Mouse (Mus musculus): ENCODE measurements around the gene Tut1. TPM values are rescaled to one million over a fixed set of nuclear protein-coding genes. Genes with fewer than 3 reads are reported as not detected.
A peak's percentile ranks its signal among the peaks of the same experiment; 100 is the strongest.

The Tut1 gene
- total RNA-seq, 2 experiments from 2014 or later: 7.9 to 10.4 TPM

DNA sequence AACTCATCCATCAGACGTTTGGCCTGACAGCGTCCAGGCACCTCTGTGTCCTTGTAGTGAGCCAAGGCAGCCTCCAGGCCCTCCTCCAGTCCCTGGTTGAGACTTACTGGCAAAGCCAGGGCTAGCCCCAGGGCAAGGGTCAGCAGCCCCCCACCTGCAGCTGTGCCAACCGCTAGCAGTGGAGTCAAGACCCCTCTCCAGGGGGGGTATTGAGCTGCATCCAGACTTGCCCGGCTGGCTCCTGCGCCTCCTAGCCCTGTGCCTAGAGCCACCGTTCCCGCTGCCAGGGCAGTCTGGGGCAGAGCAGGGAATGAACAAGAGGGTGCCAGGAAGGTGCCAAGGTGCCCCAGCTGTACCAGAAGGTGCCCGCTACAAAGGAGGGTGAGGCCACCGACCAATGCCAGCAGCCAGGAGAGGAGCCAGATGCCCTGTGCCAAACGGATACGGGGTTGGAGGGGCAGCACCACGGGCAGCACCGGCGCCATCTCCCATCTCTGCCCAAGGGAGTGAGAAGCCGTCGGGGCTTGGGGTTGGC lies 24.9 kb upstream of the Tut1 start:
- intact Hi-C loops (cut with DNase I): loop anchor here (5.0 kb wide), 1 partner anchor 36 kb away; the partner anchor contains the start of gene Ints5
- no peak for DNase-seq
- Histone ChIP-seq H3K27ac (peak overlapping the region; percentile 96), H3K4me3 (peak overlapping the region; percentile 90)
- TF ChIP-seq CTCF (IDR thresholded peaks at IDR 0.05): no peak

DNA sequence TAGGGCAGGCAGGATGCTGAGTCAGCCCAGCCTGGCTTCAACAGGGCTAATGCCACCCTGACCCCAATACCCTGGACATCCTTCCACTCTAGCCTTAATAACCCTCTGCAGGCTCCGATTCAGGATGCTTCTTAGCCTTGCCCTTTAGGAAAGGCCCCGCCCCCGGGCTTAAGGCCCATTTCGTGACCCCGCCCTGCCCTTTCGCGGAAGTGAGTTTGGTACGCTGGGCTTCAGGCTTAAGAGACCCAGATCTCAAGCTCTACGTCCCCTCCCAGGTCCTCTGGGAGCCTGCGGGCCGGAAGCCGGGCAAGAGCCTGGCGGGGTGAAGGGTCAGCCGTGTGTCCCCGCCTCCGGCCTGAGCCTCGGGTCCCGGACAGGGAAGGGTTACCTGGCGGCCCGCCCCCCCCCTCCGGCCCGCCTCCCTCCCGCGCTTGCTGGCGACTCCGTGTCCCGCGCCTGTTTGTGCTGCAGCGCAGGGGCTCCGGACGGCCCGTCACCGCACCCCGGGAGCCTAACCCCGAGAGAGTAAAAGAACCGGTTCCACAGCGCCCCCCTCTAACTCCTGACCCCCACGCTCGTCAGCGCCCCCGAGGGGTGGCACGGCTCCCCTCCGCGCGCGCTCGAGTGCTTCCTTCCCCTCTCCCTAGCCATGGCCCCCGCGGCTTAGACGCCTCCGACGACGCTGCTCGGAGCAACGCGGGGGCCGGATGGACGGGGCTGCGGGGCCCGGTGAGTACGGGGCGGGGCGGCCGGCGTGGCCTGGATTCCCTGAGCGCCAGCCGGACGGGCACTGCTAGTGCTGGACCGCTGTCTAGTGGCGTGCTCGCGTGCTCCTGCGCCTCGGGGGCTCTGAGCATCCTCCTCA lies 24.2 kb upstream of the Tut1 start, which contains the start of the genes Rom1 and Eml3:
Gene Rom1, minus strand, starts transcription at position 133 of the 865 bp plus-strand sequence.
Gene Eml3, plus strand, starts transcription at position 329 of the 865 bp plus-strand sequence.
- intact Hi-C loops (cut with DNase I): loop anchor here (5.0 kb wide), 1 partner anchor 37 kb away; the partner anchor contains the start of gene Ints5

GRCm38 (mm10) chr19:8930117-8930516 lies 23.5 kb upstream of the Tut1 start:
- peak overlapping the region; percentile 96 for H3K27ac ChIP-seq
- H3K4me3 ChIP-seq: peak overlapping the region; percentile 90
- intact Hi-C loops (cut with DNase I): no loop called here
- no peak for DNase-seq
- TF ChIP-seq CTCF (IDR thresholded peaks at IDR 0.05): no peak

More for the DNA sequence above, 24.2 kb upstream of the Tut1 start, which contains the start of the genes Rom1 and Eml3:
- peak; percentile 52 for TF ChIP-seq CTCF (IDR thresholded peaks at IDR 0.05)
- peak; percentile 95 for DNase-seq
- H3K27ac ChIP-seq: peak within 1 kb of the TSS; percentile 96
- H3K4me3 ChIP-seq: peak within 1 kb of the TSS; percentile 90

DNA sequence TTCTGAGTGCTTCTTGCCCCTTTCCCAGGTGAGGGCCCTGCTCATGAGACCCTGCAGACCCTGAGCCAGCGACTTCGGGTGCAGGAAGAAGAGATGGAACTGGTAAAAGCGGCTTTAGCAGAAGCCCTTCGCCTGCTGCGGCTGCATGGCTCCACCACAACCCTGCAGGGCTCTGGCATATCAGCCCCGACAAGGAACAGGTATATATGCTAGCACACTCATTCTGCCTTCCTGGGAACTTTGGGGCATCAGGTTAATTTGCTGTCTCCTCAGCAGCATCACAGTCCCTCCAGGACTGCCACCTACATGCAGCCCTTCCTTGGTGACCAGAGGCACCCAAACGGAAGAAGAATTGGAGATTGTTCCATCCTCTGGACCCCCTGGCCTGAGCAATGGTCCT lies 22.9 kb upstream of the Tut1 start:
- no peak for TF ChIP-seq CTCF (IDR thresholded peaks at IDR 0.05)
- intact Hi-C loops (cut with DNase I): no loop called here
- peak overlapping the region; percentile 90 for H3K4me3 ChIP-seq
- no peak for DNase-seq
- H3K27ac ChIP-seq: 0 out of 2 replicates have a peak overlapping the region, but pooled peaks have one; percentile 96

DNA sequence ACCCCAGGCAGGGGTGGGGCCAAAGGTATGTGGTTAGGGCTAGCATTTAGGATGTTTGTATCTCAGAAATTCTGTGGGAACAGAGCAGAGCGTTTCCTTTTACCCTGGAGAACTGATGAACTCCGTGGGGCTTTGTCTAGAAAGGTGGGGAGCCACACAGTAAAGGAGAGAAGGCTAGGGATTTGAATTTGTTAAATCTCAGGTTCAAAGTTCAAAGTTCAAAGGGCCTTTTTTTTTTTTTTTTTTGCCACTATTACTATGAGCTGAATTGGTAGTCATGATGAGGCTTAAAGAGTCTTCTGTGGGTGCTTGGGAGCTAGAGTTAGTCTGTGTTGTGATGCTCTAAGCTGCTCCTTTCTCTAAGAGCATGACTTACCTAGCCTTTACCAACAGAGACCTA lies 16.9 kb upstream of the Tut1 start:
- DNase-seq: no peak
- Histone ChIP-seq H3K4me3 (no peak overlapping the region), H3K27ac (no peak overlapping the region)
- intact Hi-C loops (cut with DNase I): no loop called here
- no peak for TF ChIP-seq CTCF (IDR thresholded peaks at IDR 0.05)

DNA sequence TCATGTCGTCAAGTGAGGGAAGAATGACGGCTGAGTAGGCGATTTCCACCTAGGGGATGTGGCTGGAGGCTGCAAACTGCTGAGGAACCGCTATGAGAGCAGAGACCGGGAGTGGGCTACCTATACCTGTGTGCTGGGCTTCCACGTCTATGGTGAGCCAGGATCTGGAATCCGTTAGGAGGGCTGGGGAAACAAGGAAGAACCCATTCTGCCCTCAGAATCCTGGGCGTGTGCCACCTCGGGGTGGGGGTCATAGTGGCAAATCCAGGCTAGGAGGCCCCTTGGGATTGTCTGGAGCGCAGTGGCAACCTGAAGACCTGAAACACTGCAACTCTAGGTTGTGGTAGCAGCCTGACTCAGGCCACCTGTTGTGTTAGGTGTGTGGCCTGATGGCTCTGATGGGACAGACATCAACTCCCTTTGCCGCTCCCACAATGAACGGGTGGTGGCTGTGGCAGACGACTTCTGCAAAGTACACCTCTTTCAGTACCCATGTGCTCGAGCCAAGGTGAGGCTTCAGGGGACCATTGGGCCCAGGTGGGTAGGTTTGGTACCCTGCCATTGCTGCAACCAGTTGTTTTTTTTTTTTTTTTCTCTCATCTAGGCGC lies 13.0 kb upstream of the Tut1 start:
- Histone ChIP-seq H3K27ac (no peak overlapping the region; the same call in 1 of the 2 replicates), H3K4me3 (no peak overlapping the region)
- no peak for DNase-seq
- intact Hi-C loops (cut with DNase I): no loop called here
- TF ChIP-seq CTCF (IDR thresholded peaks at IDR 0.05): no peak

GRCm38 (mm10) chr19:8941136-8941514 lies 12.5 kb upstream of the Tut1 start:
- peak overlapping the region; percentile 100 for H3K4me3 ChIP-seq
- H3K27ac ChIP-seq: peak overlapping the region; percentile 96
- intact Hi-C loops (cut with DNase I): no loop called here
- no peak for TF ChIP-seq CTCF (IDR thresholded peaks at IDR 0.05)
- DNase-seq: no peak

DNA sequence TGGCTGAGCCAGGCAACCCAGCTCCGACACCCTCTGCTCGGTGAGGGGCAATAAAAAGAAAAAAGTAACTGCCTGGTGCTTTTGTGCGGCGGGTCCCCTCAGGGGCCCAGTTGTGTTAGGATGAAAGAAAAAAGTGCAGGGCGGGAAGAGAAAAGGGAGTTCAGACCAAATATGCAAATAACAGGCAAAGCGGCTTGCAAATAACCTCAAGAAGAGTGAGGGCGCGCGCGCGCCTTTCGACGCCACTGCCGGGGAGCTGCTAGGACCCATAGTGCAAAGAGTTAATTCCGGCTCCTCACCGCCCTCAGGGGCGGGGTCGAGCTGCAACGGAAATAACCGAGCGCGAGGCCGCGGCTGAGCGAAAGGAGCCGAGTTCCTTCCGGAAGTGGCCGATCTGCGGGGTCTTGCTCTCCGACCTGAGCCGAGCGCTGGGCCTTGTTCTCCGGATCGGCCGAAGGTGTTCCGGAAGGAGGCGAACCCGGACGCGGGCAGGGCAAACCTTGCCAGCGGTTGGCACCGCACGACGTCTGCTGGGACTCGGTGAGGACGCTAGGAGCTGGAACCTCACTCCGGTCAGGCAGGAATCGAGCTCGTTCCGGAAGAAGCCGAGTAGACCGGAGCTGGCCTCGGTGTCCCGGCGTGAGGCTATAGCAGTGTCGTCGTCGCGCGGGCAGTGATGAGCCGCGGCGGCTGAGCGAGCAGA lies 12.0 kb upstream of the Tut1 start, which contains the start of gene Mta2:
Gene Mta2, plus strand, starts transcription at position 361 of the 703 bp plus-strand sequence.
- H3K27ac ChIP-seq: peak within 1 kb of the TSS; percentile 96
- H3K4me3 ChIP-seq: peak within 1 kb of the TSS; percentile 100
- intact Hi-C loops (cut with DNase I): no loop called here
- TF ChIP-seq CTCF (IDR thresholded peaks at IDR 0.05): no peak
- DNase-seq: peak; percentile 98

- Histone ChIP-seq H3K4me3 (peak overlapping the region; percentile 100), H3K27ac (peak overlapping the region; percentile 96)
- TF ChIP-seq CTCF (IDR thresholded peaks at IDR 0.05): no peak
- intact Hi-C loops (cut with DNase I): no loop called here
- DNase-seq: no peak
Measured at GRCm38 (mm10) chr19:8942276-8942964, 11.2 kb upstream of the Tut1 start.

DNA sequence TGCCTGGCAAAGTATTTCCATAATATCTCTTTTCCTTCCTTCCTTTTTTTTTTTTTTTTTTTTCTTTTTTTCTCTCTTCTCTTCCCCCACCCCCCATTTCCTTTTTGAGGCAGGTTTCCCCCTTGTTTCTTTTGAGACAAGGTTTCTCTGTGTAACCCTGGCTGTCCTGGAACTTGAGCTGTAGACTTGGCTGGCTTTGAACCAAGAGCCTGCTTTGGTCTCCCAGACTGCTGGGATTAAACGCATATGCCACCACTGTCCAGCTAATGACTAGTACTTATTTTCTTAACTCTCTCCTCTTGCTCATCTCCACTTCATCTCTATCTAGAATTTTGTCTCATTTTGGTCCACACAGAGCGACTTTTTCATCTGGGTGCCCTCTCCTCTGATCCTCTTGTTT lies 10.6 kb upstream of the Tut1 start:
- no peak for TF ChIP-seq CTCF (IDR thresholded peaks at IDR 0.05)
- intact Hi-C loops (cut with DNase I): no loop called here
- H3K4me3 ChIP-seq: peak overlapping the region; percentile 100
- DNase-seq: no peak
- H3K27ac ChIP-seq: peak overlapping the region; percentile 96

DNA sequence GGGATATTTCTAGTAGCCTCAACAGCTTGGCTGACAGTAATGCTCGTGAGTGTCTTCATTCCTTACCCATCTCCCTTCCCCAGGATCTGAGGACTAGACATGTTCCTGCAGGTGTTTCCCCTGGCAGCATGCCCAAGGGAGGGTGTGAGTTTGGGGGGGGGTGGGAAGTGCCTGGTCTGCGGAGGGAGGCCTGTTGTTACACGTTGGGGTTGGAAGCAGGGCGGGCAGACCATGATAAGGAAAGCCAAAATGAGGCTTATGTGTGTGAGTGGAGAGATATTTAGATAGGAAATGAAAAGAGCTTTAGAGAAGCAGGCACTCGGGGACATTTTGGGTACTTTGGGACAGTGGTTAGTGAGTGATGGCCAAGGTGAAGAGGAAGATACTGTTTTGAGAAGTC lies 9.6 kb upstream of the Tut1 start:
- intact Hi-C loops (cut with DNase I): no loop called here
- DNase-seq: no peak
- Histone ChIP-seq H3K27ac (peak overlapping the region; percentile 70), H3K4me3 (peak overlapping the region; percentile 100)
- no peak for TF ChIP-seq CTCF (IDR thresholded peaks at IDR 0.05)

DNA sequence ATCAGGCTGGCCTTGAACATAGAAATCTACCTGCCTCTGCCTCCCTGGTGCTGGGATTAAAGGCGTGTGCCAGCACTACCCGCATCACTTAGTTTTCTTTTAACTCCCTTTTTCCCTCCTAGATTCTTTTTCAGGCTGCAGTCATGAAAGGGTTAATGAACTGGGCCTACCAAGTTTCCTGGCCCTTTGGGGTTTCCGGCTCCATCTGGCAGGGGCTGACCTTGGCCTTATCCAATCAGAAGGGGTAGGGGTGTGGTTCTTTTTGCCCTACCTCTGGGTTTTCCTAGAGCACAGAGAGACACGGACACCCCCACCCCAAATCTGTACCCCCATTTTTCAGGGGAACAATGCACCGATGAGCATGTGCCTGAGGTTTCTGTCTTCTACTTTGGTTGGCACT lies 8.9 kb upstream of the Tut1 start:
- TF ChIP-seq CTCF (IDR thresholded peaks at IDR 0.05): no peak
- intact Hi-C loops (cut with DNase I): no loop called here
- peak; percentile 79 for DNase-seq
- H3K27ac ChIP-seq: peak overlapping the region; percentile 70
- peak overlapping the region; percentile 100 for H3K4me3 ChIP-seq

Measured in gastrocnemius, adult 2 months (tissue).